Mouse (Mus musculus) limb, embryonic 12.5 days (tissue): Measurements from ENCODE around the gene Map1b. TPM values are rescaled to one million over a fixed set of nuclear protein-coding genes. Genes with fewer than 3 reads are reported as not detected.
A peak's percentile ranks its signal among the peaks of the same experiment; 100 is the strongest.

Experiments used
- ATAC-seq: fragments of 200-750 bp; cut with Nextera tagmentation; 2 replicates; pipeline ENCODE4 v1.8.0; 2017; ENCODE audit warnings: low read depth, moderate TSS enrichment; ENCODE audit not compliant: insufficient number of reproducible peaks, insufficient read depth, low FRiP score, low TSS enrichment
- H3K27ac ChIP-seq: fragments of 300-500 bp; sonication (generic); 2 replicates; pipeline ENCODE4 v1.5.1; 2016; ENCODE audit warnings: mild to moderate bottlenecking, moderate library complexity
- H3K27me3 ChIP-seq: fragments of 300-500 bp; sonication (generic); 2 replicates; pipeline ENCODE4 v1.6.1; 2016; ENCODE audit warnings: mild to moderate bottlenecking, moderate library complexity
- H3K36me3 ChIP-seq: fragments of 300-500 bp; sonication (generic); 2 replicates; pipeline ENCODE4 v1.6.1; 2016; ENCODE audit warnings: mild to moderate bottlenecking, moderate library complexity
- H3K4me1 ChIP-seq: fragments of 300-500 bp; sonication (generic); replicated peaks from 2 replicates; pipeline ENCODE4 v1.6.1; 2016
- H3K4me2 ChIP-seq: fragments of 300-500 bp; sonication (generic); 2 replicates; pipeline ENCODE4 v1.6.1; 2016; ENCODE audit warnings: mild to moderate bottlenecking, moderate library complexity
- H3K4me3 ChIP-seq: fragments of 300-500 bp; sonication (generic); replicated peaks from 2 replicates; pipeline ENCODE4 v1.5.1; 2016; ENCODE audit warnings: mild to moderate bottlenecking
- H3K9ac ChIP-seq: fragments of 300-500 bp; sonication (generic); replicated peaks from 2 replicates; pipeline ENCODE4 v1.6.1; 2016; ENCODE audit warnings: mild to moderate bottlenecking, moderate library complexity
- H3K9me3 ChIP-seq: fragments of 300-500 bp; sonication (generic); 2 replicates; pipeline ENCODE4 v1.6.1; 2016; ENCODE audit warnings: mild to moderate bottlenecking, moderate library complexity
- WGBS: fragments of 180-500 bp; shearing (Covaris S2); methylation state at CpG from one replicate; pipeline ENCODE4 v1.1.7; 2016; 5-methylcytosine and 5-hydroxymethylcytosine counted together
- polyA plus RNA-seq: library from polyadenylated mRNA; unstranded; fragments of >200 nt; fragmentation: Nextera tagmentation; extraction: Ambion mirVana; gene quantifications from 2 replicates; pipeline ENCODE4 v1.2.1, GENCODE M21; 2016

Map1b gene
- polyA plus RNA-seq, 1 experiment from 2014 or later = 137 TPM

- H3K4me2 ChIP-seq = no peak overlapping the region
- no peaks in the 10 kb centered on the region for H3K27me3 ChIP-seq
- H3K9ac ChIP-seq = no peak overlapping the region
- ATAC-seq = no peak
- 85% methylated on average over 8 of the region's 8 CpGs for WGBS
- H3K4me1 ChIP-seq = no peaks in the 10 kb centered on the region
- H3K27ac ChIP-seq = no peak overlapping the region
- H3K4me3 ChIP-seq = no peak overlapping the region
- H3K36me3 ChIP-seq = no peaks in the 10 kb centered on the region
- H3K9me3 ChIP-seq = no peaks in the 10 kb centered on the region
Measured at GRCm38 (mm10) chr13:99525491-99525890, 9.2 kb upstream of the Map1b start.

- Histone ChIP-seq H3K27me3 (no peaks in the 10 kb centered on the region), H3K36me3 (no peaks in the 10 kb centered on the region), H3K27ac (no peak overlapping the region), H3K4me3 (no peak overlapping the region), H3K4me2 (no peak overlapping the region), H3K9me3 (no peaks in the 10 kb centered on the region), H3K9ac (no peak overlapping the region), H3K4me1 (peaks cover 14% of the 10 kb centered on the region)
- WGBS = 97% methylated on average over 5 of the region's 5 CpGs
- no peak for ATAC-seq
Measured at GRCm38 (mm10) chr13:99517836-99518235, 1.5 kb upstream of the Map1b start.

GRCm38 (mm10) chr13:99515736-99516447, 448 bp downstream of the Map1b start:
- peak overlapping the region; percentile 71 for H3K9ac ChIP-seq
- under 1% methylated on average over 40 of the region's 44 CpGs for WGBS
- ATAC-seq = peak; percentile 14; the same call in 1 of the 2 replicates
- no peaks in the 10 kb centered on the region for H3K9me3 ChIP-seq
- peak overlapping the region; percentile 78 for H3K27ac ChIP-seq
- peak overlapping the region; percentile 76 for H3K4me3 ChIP-seq
- H3K36me3 ChIP-seq = no peaks in the 10 kb centered on the region
- no peaks in the 10 kb centered on the region for H3K27me3 ChIP-seq
- H3K4me1 ChIP-seq = peaks cover 18% of the 10 kb centered on the region
- peak overlapping the region; percentile 94 for H3K4me2 ChIP-seq

- Histone ChIP-seq H3K4me3 (peak overlapping the region; percentile 76), H3K9ac (peak overlapping the region; percentile 71), H3K36me3 (no peaks in the 10 kb centered on the region), H3K4me1 (peaks cover 23% of the 10 kb centered on the region), H3K27ac (peak overlapping the region; percentile 78), H3K4me2 (peak overlapping the region; percentile 94), H3K27me3 (no peaks in the 10 kb centered on the region), H3K9me3 (no peaks in the 10 kb centered on the region)
- under 1% methylated on average over 34 of the region's 48 CpGs for WGBS
- ATAC-seq = peak; percentile 79
Measured at GRCm38 (mm10) chr13:99514917-99515591, 1.3 kb downstream of the Map1b start.

- Histone ChIP-seq H3K4me1 (peaks cover 25% of the 10 kb centered on the region), H3K36me3 (no peaks in the 10 kb centered on the region), H3K4me2 (peak overlapping the region; percentile 94), H3K9me3 (no peaks in the 10 kb centered on the region), H3K27me3 (no peaks in the 10 kb centered on the region), H3K4me3 (peak overlapping the region; percentile 25), H3K9ac (no peak overlapping the region), H3K27ac (no peak overlapping the region)
- WGBS = 38% methylated on average over 10 of the region's 10 CpGs
- no peak for ATAC-seq
Measured at GRCm38 (mm10) chr13:99513990-99514389, 2.4 kb downstream of the Map1b start.

- H3K4me1 ChIP-seq = peaks cover 27% of the 10 kb centered on the region
- peaks cover 1% of the 10 kb centered on the region; the same call in 1 of the 2 replicates for H3K36me3 ChIP-seq
- no peak overlapping the region for H3K9ac ChIP-seq
- 0 out of 2 replicates have a peak overlapping the region, but pooled peaks have one; percentile 17 for H3K27ac ChIP-seq
- no peaks in the 10 kb centered on the region for H3K9me3 ChIP-seq
- peak overlapping the region; percentile 9; the same call in 1 of the 2 replicates for H3K4me3 ChIP-seq
- peak overlapping the region; percentile 34; the same call in 1 of the 2 replicates for H3K4me2 ChIP-seq
- WGBS = 13% methylated on average over 7 of the region's 7 CpGs
- no peaks in the 10 kb centered on the region for H3K27me3 ChIP-seq
- ATAC-seq = no peak
Measured at GRCm38 (mm10) chr13:99513138-99513537, 3.2 kb downstream of the Map1b start.

- Histone ChIP-seq H3K36me3 (peaks cover 24% of the 10 kb centered on the region), H3K4me3 (no peak overlapping the region), H3K4me1 (peaks cover 25% of the 10 kb centered on the region), H3K4me2 (no peak overlapping the region), H3K27ac (no peak overlapping the region), H3K27me3 (no peaks in the 10 kb centered on the region), H3K9me3 (no peaks in the 10 kb centered on the region), H3K9ac (no peak overlapping the region)
- WGBS = 22% methylated on average over 4 of the region's 4 CpGs
- no peak for ATAC-seq
Measured at GRCm38 (mm10) chr13:99509896-99510295, 6.4 kb downstream of the Map1b start.

- Histone ChIP-seq H3K36me3 (peaks cover 26% of the 10 kb centered on the region), H3K4me3 (no peak overlapping the region), H3K4me1 (peaks cover 36% of the 10 kb centered on the region), H3K4me2 (no peak overlapping the region), H3K9ac (no peak overlapping the region), H3K27me3 (no peaks in the 10 kb centered on the region), H3K27ac (no peak overlapping the region), H3K9me3 (no peaks in the 10 kb centered on the region)
- 60% methylated on average over 2 of the region's 2 CpGs for WGBS
- ATAC-seq = no peak
Measured at GRCm38 (mm10) chr13:99506580-99506962, 9.8 kb downstream of the Map1b start.

GRCm38 (mm10) chr13:99505826-99506579, 10.3 kb downstream of the Map1b start:
- H3K4me3 ChIP-seq = no peak overlapping the region
- no peak overlapping the region for H3K9ac ChIP-seq
- peaks cover 26% of the 10 kb centered on the region for H3K36me3 ChIP-seq
- 84% methylated on average over 11 of the region's 11 CpGs for WGBS
- H3K27ac ChIP-seq = no peak overlapping the region
- no peak overlapping the region for H3K4me2 ChIP-seq
- no peaks in the 10 kb centered on the region for H3K9me3 ChIP-seq
- peaks cover 39% of the 10 kb centered on the region for H3K4me1 ChIP-seq
- H3K27me3 ChIP-seq = no peaks in the 10 kb centered on the region
- no peak for ATAC-seq

GRCm38 (mm10) chr13:99503370-99503979, 12.9 kb downstream of the Map1b start:
- peaks cover 26% of the 10 kb centered on the region for H3K36me3 ChIP-seq
- 89% methylated on average over 14 of the region's 14 CpGs for WGBS

GRCm38 (mm10) chr13:99502911-99503310, 13.4 kb downstream of the Map1b start:
- no peaks in the 10 kb centered on the region for H3K9me3 ChIP-seq
- H3K9ac ChIP-seq = no peak overlapping the region
- H3K4me1 ChIP-seq = peaks cover 38% of the 10 kb centered on the region
- H3K4me3 ChIP-seq = no peak overlapping the region
- ATAC-seq = no peak
- H3K27ac ChIP-seq = no peak overlapping the region
- 0 out of 2 replicates have a peak overlapping the region, but pooled peaks have one; percentile 23 for H3K4me2 ChIP-seq
- 62% methylated on average over 7 of the region's 7 CpGs for whole genome bisulfite sequencing
- no peaks in the 10 kb centered on the region for H3K27me3 ChIP-seq
- peaks cover 25% of the 10 kb centered on the region for H3K36me3 ChIP-seq

More at GRCm38 (mm10) chr13:99503370-99503979, 12.9 kb downstream of the Map1b start:
- no peak overlapping the region for H3K27ac ChIP-seq
- no peaks in the 10 kb centered on the region for H3K9me3 ChIP-seq
- H3K4me2 ChIP-seq = no peak overlapping the region
- H3K4me1 ChIP-seq = peaks cover 38% of the 10 kb centered on the region
- no peaks in the 10 kb centered on the region for H3K27me3 ChIP-seq
- no peak for ATAC-seq
- no peak overlapping the region for H3K9ac ChIP-seq
- H3K4me3 ChIP-seq = no peak overlapping the region
